Mouse (Mus musculus): Measurements from ENCODE around the gene Cstf3.

DNA sequence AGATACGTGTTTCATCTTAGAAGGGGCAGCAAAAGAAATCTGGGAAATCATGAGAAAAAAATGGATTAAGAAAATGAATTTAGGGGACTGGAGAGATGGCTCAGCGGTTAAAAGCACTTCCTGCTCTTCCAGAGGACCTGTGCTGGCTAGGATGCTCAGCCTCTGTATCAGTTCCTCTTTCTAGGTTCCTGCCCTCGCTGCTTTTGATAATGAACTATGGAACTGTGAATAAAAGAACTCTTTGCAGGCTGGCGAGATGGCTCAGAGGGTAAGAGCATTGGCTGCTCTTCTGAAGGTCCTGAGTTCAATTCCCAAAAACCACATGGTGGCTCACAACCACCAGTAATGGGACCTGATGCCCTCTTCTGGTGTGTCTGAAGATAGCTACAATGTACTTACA lies 100.4 kb downstream of the Cstf3 start:
- TF ChIP-seq POLR2A (IDR thresholded peaks at IDR 0.05; ENCODE audit: insufficient read depth, low read depth, low read length): no peak
- no peak for TF ChIP-seq CTCF (IDR thresholded peaks at IDR 0.05)
